Mouse (Mus musculus): ENCODE data around the gene Dennd1b.

Dennd1b gene

DNA sequence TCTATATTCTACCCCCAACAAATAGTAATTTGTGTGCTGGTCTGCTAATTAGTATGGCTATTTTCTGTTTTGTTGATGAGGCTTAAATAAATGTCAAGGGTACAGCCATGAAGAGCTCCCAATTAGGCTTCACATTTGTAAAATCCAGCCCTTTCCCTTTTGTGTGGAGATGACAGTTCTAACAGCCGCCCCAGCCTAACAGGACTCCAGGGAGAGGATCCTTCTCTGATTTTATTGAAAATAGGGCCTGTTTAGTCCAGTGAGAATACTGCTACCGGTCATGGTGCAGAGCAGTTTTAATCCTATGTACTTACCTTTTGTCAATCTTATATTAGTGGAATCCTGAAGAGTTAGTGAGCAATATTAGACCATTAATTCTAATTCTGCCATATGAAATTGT, 189.8 kb downstream of the Dennd1b start:
- in situ Hi-C loops (cut with MboI; ENCODE audit: unreplicated experiment in 2 of 2): loop anchor here (10.0 to 25.0 kb wide), 4 partner anchors 112 to 1016 kb away; no protein-coding TSS in a partner anchor

DNA sequence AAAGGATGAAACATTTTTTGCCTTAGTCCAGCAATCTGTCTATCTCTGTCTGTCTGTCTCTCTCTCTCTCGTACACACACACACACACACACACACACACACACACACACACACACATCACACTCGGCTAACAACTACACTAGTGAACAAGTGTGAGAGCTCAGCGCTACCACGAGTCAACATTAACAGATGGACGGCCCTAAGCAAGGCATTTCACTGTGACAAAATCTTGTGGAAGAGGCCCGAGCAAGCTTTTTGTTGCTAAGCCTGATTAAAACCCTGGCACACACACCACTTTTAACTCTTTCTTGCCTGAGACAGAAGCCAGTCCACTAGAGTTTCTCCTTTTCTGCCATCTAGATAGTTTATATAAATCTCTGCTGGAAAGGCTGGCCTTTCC, 190.3 kb downstream of the Dennd1b start:
- in situ Hi-C loops (cut with MboI; ENCODE audit: unreplicated experiment in 2 of 2): loop anchor here (10.0 to 25.0 kb wide), 4 partner anchors 111 to 1016 kb away; no protein-coding TSS in a partner anchor

DNA sequence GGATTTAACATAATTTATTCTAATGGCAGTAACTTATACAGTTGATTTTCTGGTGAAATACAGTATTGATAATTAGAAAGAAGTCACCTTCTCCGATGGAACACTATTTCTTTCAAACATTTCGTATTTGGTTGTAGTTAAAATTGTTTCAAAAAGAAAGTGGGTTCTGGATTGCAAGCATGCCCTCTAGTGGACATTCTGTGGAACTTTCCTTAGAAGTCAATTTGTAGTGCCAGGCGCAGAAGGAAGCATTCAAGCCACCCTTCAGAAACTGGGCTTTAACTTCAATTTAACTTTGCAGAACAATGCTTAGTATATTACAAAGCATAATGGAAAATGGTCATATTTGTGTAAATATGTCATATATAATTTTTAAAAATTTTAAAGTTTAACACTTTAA, 193.2 kb downstream of the Dennd1b start:
- in situ Hi-C loops (cut with MboI; ENCODE audit: unreplicated experiment in 2 of 2): loop anchor here (5.0 to 25.0 kb wide), 5 partner anchors 108 to 1019 kb away; no protein-coding TSS in a partner anchor

DNA sequence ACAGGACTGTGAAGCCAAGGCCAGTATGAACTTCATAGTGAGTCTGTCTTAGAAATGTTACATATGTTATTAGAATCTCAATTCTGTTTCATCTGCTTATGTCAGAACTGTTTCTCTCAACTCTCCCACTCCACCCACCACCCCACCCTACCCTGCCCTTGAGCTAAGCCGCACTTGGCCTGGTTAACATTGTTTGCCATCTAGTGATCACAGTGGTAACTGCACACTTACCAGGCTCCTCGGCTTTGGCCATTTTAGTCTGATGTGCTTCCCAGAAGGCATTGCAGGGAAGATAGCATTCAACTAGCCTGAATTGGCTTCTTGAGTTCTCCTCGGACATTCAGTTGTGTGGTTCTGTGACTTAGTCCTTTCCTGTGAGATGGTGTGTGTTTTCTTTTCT, 198.4 kb downstream of the Dennd1b start:
- in situ Hi-C loops (cut with MboI; ENCODE audit: unreplicated experiment in 2 of 2): loop anchor here (5.0 to 25.0 kb wide), 6 partner anchors 273 to 1034 kb away; no protein-coding TSS in a partner anchor

DNA sequence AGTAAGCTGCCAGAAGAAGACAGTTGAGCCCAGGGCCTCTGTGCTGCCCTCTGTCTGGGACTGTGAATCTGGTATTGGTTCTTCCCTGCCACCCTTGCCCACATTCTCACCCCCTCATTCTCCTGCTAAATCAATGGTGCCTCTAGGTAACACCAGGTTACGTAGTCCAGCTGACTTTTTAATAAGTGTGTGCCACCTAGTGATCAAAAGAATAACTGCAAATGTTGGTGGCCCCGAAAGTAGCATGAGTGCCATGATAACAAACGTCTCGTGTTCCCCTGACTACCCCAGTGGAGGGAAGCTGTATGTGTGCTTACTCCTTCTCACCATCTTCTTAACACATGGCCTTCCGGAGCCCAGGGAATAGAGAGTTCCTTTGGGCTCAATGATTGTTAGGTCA, 199.6 kb downstream of the Dennd1b start:
- in situ Hi-C loops (cut with MboI; ENCODE audit: unreplicated experiment in 2 of 2): loop anchor here (5.0 to 25.0 kb wide), 6 partner anchors 272 to 1036 kb away; no protein-coding TSS in a partner anchor

DNA sequence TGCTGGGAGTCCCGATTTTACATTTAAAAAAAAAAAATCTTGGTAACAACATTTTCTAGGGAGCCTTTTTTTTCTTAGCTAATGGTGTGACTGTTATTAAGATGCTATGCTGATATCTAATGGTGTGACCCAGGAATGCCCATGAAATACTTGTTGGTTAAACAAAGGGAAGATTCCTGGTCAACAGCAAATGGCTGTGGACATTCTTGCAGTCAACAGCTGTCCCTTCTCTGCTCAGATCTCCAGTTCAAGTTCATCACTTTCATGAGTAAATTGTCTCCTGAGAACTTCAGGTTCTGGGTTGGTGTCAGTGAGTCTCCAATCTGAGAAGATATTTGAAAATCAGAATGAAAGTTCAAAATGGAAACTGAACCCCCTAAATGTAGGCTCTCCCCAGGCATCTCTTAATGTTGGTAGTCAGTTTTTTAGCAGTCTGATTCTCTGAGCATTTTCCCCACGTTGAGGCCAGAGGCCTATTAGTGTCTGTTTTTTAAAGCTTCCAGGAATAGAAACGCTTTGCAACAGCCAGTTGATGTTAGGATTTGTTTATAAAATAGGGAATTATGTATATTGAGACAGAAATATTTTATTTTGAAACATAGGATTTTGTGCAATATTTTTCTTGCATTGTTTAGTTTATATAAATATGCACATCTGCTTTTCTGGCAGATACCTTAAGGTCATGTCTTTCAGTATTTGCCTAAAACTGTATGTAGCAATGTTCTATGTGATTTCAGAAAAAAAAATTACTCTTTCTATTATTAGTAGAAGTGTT, 211.0 kb downstream of the Dennd1b start:
- in situ Hi-C loops (cut with MboI; ENCODE audit: unreplicated experiment in 2 of 2): loop anchor here (5.0 to 25.0 kb wide), 3 partner anchors 93 to 1037 kb away; no protein-coding TSS in a partner anchor

DNA sequence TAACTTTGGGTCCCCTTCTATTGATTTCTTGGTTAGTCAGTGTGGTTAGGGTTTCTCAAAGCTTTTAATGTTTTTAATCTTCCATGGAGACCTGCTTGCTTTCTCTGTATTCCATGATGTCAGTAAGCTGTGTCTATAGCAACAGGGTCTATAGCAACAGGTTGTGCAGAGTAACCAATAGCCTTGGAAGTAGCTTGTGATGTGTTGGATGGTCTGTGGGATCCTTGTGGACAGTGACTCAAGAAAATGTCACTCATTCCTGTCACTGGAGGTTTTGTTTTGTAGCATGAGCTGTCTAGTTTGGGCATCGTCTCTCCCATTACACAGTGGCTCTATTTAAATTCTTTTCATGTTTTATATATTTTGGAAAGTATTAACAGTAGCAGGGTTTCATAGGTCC, 216.5 kb downstream of the Dennd1b start:
- in situ Hi-C loops (cut with MboI; ENCODE audit: unreplicated experiment in 2 of 2): no loop called here

DNA sequence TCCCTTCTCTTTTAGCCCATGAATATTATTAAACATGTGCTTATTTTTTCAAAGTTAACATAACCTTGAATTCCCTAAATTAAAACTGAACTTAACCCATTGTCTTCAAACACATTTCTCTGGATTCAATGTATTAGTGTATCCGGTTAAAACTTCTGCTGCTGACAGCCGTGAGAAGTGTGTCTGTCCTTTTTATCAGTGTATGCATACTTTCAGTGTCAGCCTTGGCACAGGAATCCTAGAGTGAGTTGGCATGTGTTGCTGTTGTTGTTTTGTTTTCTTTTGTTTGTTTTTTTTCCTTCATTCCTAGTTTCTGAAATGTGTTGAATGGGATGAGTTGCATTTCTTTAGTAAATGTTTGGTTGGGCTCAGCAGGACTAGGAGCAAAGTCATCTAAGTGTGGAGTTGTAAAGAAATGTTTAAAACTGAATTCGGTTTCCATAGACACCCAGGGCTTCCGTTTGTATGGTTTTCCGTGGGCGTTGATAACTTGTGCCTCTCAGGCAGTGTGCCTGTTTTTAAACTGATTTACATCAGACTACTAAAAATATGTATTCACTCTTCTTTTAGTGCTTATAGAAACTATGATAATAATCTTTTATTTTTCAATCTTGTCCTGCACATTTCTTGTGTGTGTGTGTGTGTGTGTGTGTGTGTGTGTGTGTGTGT, 217.4 kb downstream of the Dennd1b start:
- in situ Hi-C loops (cut with MboI; ENCODE audit: unreplicated experiment in 2 of 2): no loop called here

DNA sequence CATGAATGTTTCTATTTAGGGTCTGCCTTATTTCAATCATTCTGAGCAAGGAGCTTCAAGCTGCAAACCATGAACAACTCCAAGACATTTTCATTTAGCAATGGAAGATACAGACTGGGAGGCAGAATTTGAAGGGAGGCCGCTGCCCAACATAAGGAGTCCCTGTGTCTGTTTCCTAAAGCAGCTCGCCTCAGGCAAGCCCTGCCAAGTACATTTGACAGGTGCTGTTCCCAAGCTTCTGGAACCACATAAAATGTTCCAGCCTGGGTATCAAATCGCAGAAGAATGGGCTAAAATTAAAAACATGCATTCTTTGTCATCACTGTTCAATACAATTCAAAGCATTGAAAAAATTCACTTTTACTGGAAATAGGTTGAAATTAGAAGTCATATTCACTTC, 229.4 kb downstream of the Dennd1b start:
- in situ Hi-C loops (cut with MboI; ENCODE audit: unreplicated experiment in 2 of 2): no loop called here

DNA sequence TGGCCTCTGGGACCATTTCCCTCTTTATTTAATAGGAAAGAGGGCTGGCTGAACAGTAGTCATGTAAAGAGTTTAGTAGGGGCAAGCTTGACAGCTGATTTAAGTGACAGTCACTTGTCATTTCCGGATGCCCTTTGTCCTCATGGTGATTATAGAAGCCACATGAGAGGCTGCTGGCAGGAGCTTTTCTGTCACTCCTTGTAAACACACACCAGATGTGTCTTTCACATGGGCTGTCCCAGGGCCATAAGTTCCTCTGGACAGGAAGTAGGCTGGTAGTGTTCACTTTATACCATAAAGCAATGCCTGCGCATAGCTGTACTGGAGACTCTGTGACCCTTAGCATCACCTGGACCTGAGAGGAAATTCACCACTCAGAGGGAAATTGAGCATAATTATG, 230.8 kb downstream of the Dennd1b start:
- in situ Hi-C loops (cut with MboI; ENCODE audit: unreplicated experiment in 2 of 2): no loop called here

DNA sequence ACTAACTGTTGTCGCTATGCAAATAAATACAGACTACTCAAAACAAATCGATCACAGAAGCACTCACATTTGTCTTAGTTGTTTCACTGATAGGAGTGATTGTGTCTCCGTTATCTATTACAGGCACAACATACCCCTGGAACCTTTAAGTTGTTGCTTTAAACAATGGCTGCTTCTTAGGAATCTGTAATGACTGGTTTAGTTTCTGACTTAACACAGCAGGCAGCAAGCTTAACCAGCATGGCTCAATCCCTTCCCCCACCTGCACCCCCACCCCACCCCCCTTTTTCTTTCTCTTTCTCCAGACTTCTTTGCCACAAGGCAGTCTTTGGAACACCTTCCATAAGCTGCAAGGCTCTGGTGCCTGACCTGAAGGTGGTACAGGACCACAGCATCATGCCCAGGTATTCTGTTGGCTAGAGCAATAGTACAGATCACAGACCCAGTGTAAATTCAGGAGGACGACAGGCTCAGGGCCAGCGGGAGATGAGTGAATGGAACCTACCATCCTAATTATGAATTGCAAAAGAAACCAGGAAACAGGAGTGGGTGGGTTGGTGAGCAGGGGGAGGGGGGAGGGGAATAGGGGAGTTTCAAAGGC, 231.3 kb downstream of the Dennd1b start:
- in situ Hi-C loops (cut with MboI; ENCODE audit: unreplicated experiment in 2 of 2): no loop called here

DNA sequence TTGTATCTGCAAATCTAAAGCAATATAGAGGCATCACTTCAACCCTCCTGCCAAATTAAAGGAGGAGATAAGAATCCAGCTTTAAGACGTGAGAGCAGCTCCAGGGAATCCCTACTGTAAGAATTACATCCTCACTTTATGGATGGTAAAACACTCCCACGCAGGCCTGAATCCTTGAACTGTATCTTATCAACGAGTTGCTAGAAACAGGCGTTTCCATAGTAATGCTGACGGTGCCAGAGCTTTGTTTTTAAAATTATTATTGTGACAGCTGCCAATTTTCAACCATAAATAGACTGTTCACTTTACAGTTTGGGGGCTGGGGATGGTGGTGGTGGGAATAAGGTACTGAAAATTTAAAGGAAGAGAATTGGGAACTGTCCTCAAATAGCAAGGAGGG, 239.8 kb downstream of the Dennd1b start:
- in situ Hi-C loops (cut with MboI; ENCODE audit: unreplicated experiment in 2 of 2): no loop called here

DNA sequence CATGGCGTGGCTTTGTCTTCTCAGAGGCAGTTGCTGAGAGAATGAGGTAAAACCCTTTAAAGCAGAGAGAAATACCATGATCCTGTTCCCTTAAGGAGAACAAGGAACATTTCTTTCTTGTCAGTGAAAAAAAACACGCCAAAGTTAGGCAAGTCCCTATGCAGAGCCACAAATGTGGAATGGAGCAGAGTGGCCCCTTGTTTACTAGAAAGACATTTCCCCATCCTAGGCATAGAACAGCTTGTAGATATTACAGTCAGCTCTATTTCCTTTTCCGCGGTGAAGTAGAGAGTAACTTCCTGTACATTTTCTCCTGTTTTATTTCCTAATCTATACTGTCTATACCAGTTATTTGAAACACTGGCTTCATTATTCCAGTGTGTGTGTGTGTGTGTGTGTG, 243.0 kb downstream of the Dennd1b start:
- in situ Hi-C loops (cut with MboI; ENCODE audit: unreplicated experiment in 2 of 2): no loop called here

DNA sequence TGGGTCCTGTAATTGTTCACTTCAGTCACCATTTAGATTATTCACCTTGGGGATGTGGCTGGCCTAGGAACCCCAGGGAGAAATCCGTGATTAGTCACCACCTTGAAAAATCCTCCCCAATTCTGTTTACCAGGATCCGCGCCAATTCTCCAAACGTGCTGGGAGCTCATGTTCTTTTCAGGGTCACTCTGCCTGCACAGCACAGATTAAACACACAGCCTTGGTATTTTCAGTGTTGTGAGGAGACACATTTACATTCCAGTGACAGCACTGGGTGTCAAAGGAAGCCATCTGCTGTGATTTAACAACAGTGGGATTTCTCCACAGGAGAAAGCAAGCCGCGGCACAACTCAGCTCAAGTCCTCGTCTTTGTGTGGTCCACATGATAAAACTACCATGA, 246.6 kb downstream of the Dennd1b start:
- in situ Hi-C loops (cut with MboI; ENCODE audit: unreplicated experiment in 2 of 2): no loop called here

DNA sequence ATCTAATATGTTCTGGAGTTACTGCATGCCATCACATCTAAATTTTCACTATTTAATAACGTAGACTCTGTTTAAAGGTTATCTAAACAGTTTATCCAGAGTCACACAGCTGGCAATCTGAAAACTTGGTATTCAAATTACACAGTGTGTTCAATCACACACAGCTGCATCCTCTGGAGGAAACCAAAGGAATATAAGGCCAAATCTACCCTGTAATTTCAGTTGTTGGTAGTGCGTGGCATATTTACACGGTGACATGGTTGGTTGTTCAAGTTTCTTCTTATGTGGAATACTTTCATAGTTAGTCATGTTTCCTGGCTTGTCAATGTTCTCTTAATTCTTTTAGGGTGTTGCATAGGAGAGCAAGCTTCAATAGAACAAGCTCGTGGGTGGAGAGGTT, 247.3 kb downstream of the Dennd1b start:
- in situ Hi-C loops (cut with MboI; ENCODE audit: unreplicated experiment in 2 of 2): no loop called here

DNA sequence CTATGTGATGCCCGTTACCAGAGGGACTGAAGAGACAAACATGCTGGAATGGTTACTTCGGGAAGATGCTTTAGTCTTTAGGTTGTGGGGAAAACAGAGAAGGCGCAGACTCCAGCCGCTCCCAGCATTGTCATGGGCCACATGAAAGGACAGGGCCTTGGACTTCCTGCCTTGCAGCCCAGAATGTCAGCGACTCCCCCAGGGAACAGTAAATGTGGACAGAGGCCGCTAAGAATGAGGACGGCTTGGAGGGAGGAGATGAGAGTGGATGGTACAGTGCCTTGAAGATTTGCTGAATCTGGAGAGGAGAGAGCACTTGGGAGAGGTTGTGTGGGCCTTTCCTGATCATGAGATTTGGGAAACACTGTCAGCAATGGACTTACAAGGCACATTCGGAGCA, 252.1 kb downstream of the Dennd1b start:
- in situ Hi-C loops (cut with MboI; ENCODE audit: unreplicated experiment in 2 of 2): no loop called here

DNA sequence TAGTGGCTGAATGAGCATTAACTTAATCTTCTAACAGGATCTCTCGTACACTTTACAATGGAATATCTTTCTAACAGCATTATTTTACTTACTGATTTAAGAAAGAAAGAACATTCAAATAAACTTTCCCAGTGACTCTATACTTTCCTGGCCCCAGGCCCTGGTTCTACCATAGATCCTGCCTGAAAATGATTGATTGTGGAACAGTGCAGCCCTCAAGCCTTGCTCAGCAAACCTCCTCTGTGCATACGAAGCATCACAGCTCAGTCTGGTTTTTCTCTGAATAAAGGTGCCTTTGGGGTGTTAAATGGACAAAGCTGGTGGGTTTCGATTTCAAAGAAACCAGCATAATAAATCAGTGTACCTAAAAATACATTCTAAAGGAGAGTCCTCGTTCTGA, 260.6 kb downstream of the Dennd1b start:
- in situ Hi-C loops (cut with MboI; ENCODE audit: unreplicated experiment in 2 of 2): no loop called here

DNA sequence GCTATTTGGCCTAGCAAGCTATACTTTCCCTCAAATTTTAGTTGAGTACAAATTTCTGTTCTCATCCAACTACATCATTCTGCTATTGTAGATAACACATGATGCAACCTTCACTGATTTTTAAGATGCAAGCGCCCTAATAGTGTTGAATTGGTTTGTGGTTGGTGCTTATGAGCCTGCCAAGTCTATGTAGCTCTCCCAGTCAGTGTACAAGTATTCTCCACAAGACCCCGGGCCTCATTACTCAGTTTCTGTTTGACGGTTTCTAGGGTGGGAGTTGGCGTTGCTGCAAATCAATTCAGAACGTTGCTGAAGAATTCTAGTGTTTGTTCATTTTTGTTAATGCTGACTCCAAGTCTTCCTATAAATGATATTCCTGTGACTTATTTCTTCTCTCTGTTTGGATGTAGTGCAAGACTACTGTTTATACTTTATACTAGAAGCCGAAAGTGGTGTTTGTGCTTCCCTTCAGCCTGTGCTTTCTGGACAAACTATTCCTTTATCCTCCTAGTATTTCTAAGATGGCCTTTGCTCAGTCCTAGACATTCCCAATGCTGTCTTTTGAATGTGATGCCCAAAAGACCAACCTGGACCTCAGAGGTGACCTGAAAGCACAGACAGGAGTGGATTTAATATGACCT, 261.2 kb downstream of the Dennd1b start:
- in situ Hi-C loops (cut with MboI; ENCODE audit: unreplicated experiment in 2 of 2): no loop called here

Measured in v-Abl transformed pro-B cells (cell line).